Mouse (Mus musculus) hindbrain, postnatal 0 days (tissue): Measurements from ENCODE around the gene Fads1. TPM values are rescaled to one million over a fixed set of nuclear protein-coding genes. Genes with fewer than 3 reads are reported as not detected.

ENCODE experiments used
- ATAC-seq: fragments of 200-750 bp; cut with Nextera tagmentation; 2 replicates; pipeline ENCODE4 v1.8.0; 2017; ENCODE audit warnings: mild to moderate bottlenecking, moderate TSS enrichment, moderate library complexity
- DNase-seq: peaks from one replicate; pipeline ENCODE4 v3.0.0-alpha.2; 2015; ENCODE audit warnings: low spot score
- H3K27ac ChIP-seq: fragments of 300-500 bp; sonication (generic); 2 replicates; pipeline ENCODE4 v1.5.1; 2014; ENCODE audit warnings: mild to moderate bottlenecking
- H3K27me3 ChIP-seq: fragments of 300-500 bp; sonication (generic); 2 replicates; pipeline ENCODE4 v1.6.1; 2014; ENCODE audit warnings: low read length, mixed read lengths; ENCODE audit not compliant: insufficient read depth
- H3K36me3 ChIP-seq: fragments of 300-500 bp; sonication (generic); 2 replicates; pipeline ENCODE4 v1.6.1; 2014; ENCODE audit warnings: low read length, mixed read lengths; ENCODE audit not compliant: insufficient read depth
- H3K4me1 ChIP-seq: fragments of 300-500 bp; sonication (generic); 2 replicates; pipeline ENCODE4 v1.6.1; 2014; ENCODE audit warnings: antibody characterized with exemption, low read length, mixed read lengths; ENCODE audit not compliant: insufficient read depth
- H3K4me2 ChIP-seq: fragments of 300-500 bp; sonication (generic); 2 replicates; pipeline ENCODE4 v1.6.1; 2014; ENCODE audit warnings: low read depth, mild to moderate bottlenecking, low read length, moderate library complexity, mixed read lengths
- H3K4me3 ChIP-seq: fragments of 300-500 bp; sonication (generic); 2 replicates; pipeline ENCODE4 v1.5.1; 2014; ENCODE audit warnings: low read length
- H3K9ac ChIP-seq: fragments of 300-500 bp; sonication (generic); replicated peaks from 2 replicates; pipeline ENCODE4 v1.6.1; 2014; ENCODE audit warnings: mild to moderate bottlenecking, low read length, moderate library complexity, mixed read lengths
- H3K9me3 ChIP-seq: fragments of 300-500 bp; sonication (generic); 2 replicates; pipeline ENCODE4 v1.6.1; 2016; ENCODE audit warnings: low read length, mixed read lengths
- CTCF ChIP-seq: IDR thresholded peaks from 2 replicates; pipeline ENCODE4 v1.5.1; 2016; ENCODE audit warnings: antibody characterized with exemption, control low read depth, low read depth
- WGBS: fragments of 180-500 bp; shearing (Covaris S2); extraction: QIAGEN DNeasy Blood & Tissue Kit; methylation state at CpG from one replicate; pipeline ENCODE4 v1.1.7; 2014; 5-methylcytosine and 5-hydroxymethylcytosine counted together
- polyA plus RNA-seq: library from polyadenylated mRNA; unstranded; fragments of >200 nt; fragmentation: Nextera tagmentation; extraction: Ambion mirVana; gene quantifications from 2 replicates; pipeline ENCODE4 v1.2.1, GENCODE M21; 2015
- total RNA-seq: library from RNA; depleted of rRNA; stranded (reverse); fragments of >200 nt; gene quantifications from 2 replicates; pipeline ENCODE4 v1.2.3, GENCODE M21; 2014

Gene Fads1
- total and polyA plus RNA-seq, 2 experiments from 2014 or later = 148 to 198 TPM

DNA sequence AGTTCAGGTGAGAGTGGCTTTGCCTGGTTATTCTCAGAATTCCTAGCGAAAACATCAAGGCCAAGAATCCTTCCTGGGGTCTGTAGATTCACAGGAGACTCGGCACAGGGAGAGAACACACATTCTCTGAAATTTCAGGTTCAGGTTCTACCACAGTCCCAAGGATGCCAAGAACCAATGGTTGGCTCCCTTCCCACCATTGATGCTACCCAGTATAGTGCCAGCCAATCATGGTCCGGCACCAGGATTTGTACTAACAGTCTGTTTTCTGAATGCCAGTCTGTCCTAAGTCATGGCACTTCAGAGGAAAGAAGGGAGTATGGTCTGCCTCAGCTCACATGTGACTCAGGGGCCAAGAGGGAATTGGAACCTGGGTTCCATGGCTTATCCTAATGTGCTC, 3.2 kb downstream of the Fads1 start:
- H3K4me3 ChIP-seq = no peak overlapping the region
- DNase-seq = no peak
- no peak overlapping the region for H3K27ac ChIP-seq
- H3K36me3 ChIP-seq = peaks cover 29% of the 10 kb centered on the region
- no peaks in the 10 kb centered on the region for H3K9me3 ChIP-seq
- H3K4me2 ChIP-seq = no peak overlapping the region; the same call in 1 of the 2 replicates
- H3K4me1 ChIP-seq = peaks cover 15% of the 10 kb centered on the region; the same call in 1 of the 2 replicates
- H3K27me3 ChIP-seq = no peaks in the 10 kb centered on the region
- ATAC-seq = no peak
- TF ChIP-seq CTCF = no peak
- 79% methylated on average over 3 of the region's 3 CpGs for WGBS
- no peak overlapping the region for H3K9ac ChIP-seq

- no peaks in the 10 kb centered on the region for H3K9me3 ChIP-seq
- no peaks in the 10 kb centered on the region for H3K27me3 ChIP-seq
- DNase-seq (no peak), ATAC-seq (no peak)
- no peak overlapping the region for H3K4me3 ChIP-seq
- peaks cover 29% of the 10 kb centered on the region for H3K36me3 ChIP-seq
- no peak overlapping the region for H3K27ac ChIP-seq
- WGBS = 85% methylated on average over 8 of the region's 8 CpGs
- H3K4me1 ChIP-seq = peaks cover 15% of the 10 kb centered on the region; the same call in 1 of the 2 replicates
- no peak for TF ChIP-seq CTCF
- no peak overlapping the region for H3K9ac ChIP-seq
- no peak overlapping the region for H3K4me2 ChIP-seq
Measured at GRCm38 (mm10) chr19:10186569-10186968, 3.9 kb downstream of the Fads1 start.

- Histone ChIP-seq H3K4me1 (peaks cover 15% of the 10 kb centered on the region; the same call in 1 of the 2 replicates), H3K4me2 (no peak overlapping the region), H3K36me3 (peaks cover 46% of the 10 kb centered on the region), H3K9ac (no peak overlapping the region), H3K27me3 (no peaks in the 10 kb centered on the region), H3K27ac (peak overlapping the region; percentile 74), H3K9me3 (no peaks in the 10 kb centered on the region), H3K4me3 (no peak overlapping the region)
- no peak for TF ChIP-seq CTCF
- WGBS = 28% methylated on average over 10 of the region's 10 CpGs
- DNase-seq (peak; percentile 90), ATAC-seq (peak; percentile 91)
Measured at GRCm38 (mm10) chr19:10188281-10188811, 5.7 kb downstream of the Fads1 start.

DNA sequence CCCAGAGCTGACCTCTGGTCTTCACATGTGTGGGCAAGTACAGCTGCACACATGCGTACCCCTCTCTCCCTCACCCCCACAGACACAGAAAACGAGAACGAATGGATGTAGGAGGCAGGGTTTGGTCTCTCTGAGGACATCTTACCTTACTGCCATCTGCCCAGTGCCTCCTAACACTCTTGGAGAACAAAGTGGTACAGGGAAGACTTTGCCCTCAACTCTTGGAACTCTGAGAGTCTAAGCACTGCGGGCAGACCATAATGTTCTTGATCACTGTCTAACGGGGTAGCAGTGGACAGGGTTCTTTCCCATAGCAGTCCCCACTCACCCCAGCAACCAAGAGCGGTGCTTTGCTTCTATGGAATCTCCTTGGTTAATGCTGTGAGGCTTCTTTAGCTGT, 6.3 kb downstream of the Fads1 start:
- H3K4me1 ChIP-seq = peaks cover 15% of the 10 kb centered on the region; the same call in 1 of the 2 replicates
- H3K9me3 ChIP-seq = no peaks in the 10 kb centered on the region
- peak overlapping the region; percentile 74 for H3K27ac ChIP-seq
- DNase-seq = no peak
- peaks cover 53% of the 10 kb centered on the region for H3K36me3 ChIP-seq
- ATAC-seq = no peak
- no peak for TF ChIP-seq CTCF
- H3K4me2 ChIP-seq = no peak overlapping the region
- 82% methylated on average over 6 of the region's 6 CpGs for whole genome bisulfite sequencing
- no peak overlapping the region for H3K9ac ChIP-seq
- no peaks in the 10 kb centered on the region for H3K27me3 ChIP-seq
- no peak overlapping the region for H3K4me3 ChIP-seq

- no peak overlapping the region for H3K27ac ChIP-seq
- DNase-seq (no peak), ATAC-seq (no peak)
- no peak overlapping the region for H3K9ac ChIP-seq
- WGBS = 80% methylated on average over 8 of the region's 8 CpGs
- no peak for TF ChIP-seq CTCF
- no peaks in the 10 kb centered on the region for H3K27me3 ChIP-seq
- H3K4me1 ChIP-seq = peaks cover 10% of the 10 kb centered on the region; the same call in 1 of the 2 replicates
- peaks cover 62% of the 10 kb centered on the region for H3K36me3 ChIP-seq
- H3K4me3 ChIP-seq = no peak overlapping the region
- H3K4me2 ChIP-seq = no peak overlapping the region
- H3K9me3 ChIP-seq = no peaks in the 10 kb centered on the region
Measured at GRCm38 (mm10) chr19:10189940-10190339, 7.3 kb downstream of the Fads1 start.

GRCm38 (mm10) chr19:10190796-10191195, 8.1 kb downstream of the Fads1 start:
- no peak overlapping the region for H3K4me2 ChIP-seq
- 36% methylated on average over 2 of the region's 2 CpGs for WGBS
- peak; percentile 83 for DNase-seq
- H3K4me3 ChIP-seq = no peak overlapping the region
- ATAC-seq = no peak
- H3K9me3 ChIP-seq = no peaks in the 10 kb centered on the region
- H3K27me3 ChIP-seq = no peaks in the 10 kb centered on the region
- H3K36me3 ChIP-seq = peaks cover 67% of the 10 kb centered on the region
- peak; percentile 83 for TF ChIP-seq CTCF
- peaks cover 4% of the 10 kb centered on the region; the same call in 1 of the 2 replicates for H3K4me1 ChIP-seq
- no peak overlapping the region for H3K9ac ChIP-seq
- H3K27ac ChIP-seq = no peak overlapping the region

GRCm38 (mm10) chr19:10191326-10191725, 8.6 kb downstream of the Fads1 start:
- Histone ChIP-seq H3K4me1 (0 out of 2 replicates have a peak, but pooled peaks cover 3% of the 10 kb centered on the region), H3K36me3 (peaks cover 67% of the 10 kb centered on the region), H3K9me3 (no peaks in the 10 kb centered on the region), H3K27ac (no peak overlapping the region), H3K27me3 (no peaks in the 10 kb centered on the region), H3K9ac (no peak overlapping the region), H3K4me2 (no peak overlapping the region), H3K4me3 (no peak overlapping the region)
- no peak for TF ChIP-seq CTCF
- ATAC-seq = no peak
- WGBS = 70% methylated on average over 7 of the region's 7 CpGs
- DNase-seq = no peak
